ENCODE assay signal across 8 mouse cellular contexts in genomic region chr7:80587684-80588083, GRCm38 (mm10). TPM values are rescaled to one million over a fixed set of nuclear protein-coding genes. Genes with fewer than 3 reads are reported as not detected.
DNase-seq lines count a peak whose midpoint lies in the region; ATAC-seq lines count a peak whose summit lies in the region.

No protein-coding gene starts in this region.

- intact Hi-C loops in heart, postnatal 25 days (cut with DNase I), result loop anchor here (2.0 kb wide), 1 partner anchor 99 kb away; no protein-coding TSS in a partner anchor
- intact Hi-C loops in left cerebral cortex, postnatal 14 days (cut with DNase I), result no loop called here

- H3K27me3 ChIP-seq in heart, embryonic 11.5 days (ENCODE audit: control insufficient read depth, insufficient read depth, low read length), result no peaks in the 10 kb centered on the region

- peak overlapping the region; percentile 15; the same call in 1 of the 2 replicates for H3K27ac ChIP-seq in heart, embryonic 11.5 days (ENCODE audit: low read depth, low read length)

- 24% methylated on average over 10 of the region's 10 CpGs for WGBS in heart, embryonic 11.5 days (ENCODE audit: insufficient replicate concordance)

- peak overlapping the region; percentile 26 for H3K4me3 ChIP-seq in heart, embryonic 11.5 days (ENCODE audit: low read depth, low read length)

- H3K36me3 ChIP-seq in heart, embryonic 11.5 days (ENCODE audit: control insufficient read depth, insufficient read depth, low read length), result peaks cover 21% of the 10 kb centered on the region

- DNase-seq in heart, adult 18-20 months, result peak; percentile 41 to 59
- DNase-seq in heart, postnatal 25 days (ENCODE audit: low spot score), result no peak
- DNase-seq in kidney, postnatal 36 days, result peak; percentile 31 to 34
- DNase-seq in retina, embryonic 14.5 days (ENCODE audit: low spot score), result peak; percentile 21
- DNase-seq in c-Kit-positive CD71-positive TER-119-positive erythroid progenitor cells, embryonic 14.5 days (ENCODE audit: low spot score), result no peak
- no peak for DNase-seq in layer of hippocampus, adult 18-20 months (ENCODE audit: low spot score in 2 of 2)
- DNase-seq in left cerebral cortex, postnatal 14 days (ENCODE audit: low spot score in 2 of 2), result no peak

- H3K4me2 ChIP-seq in heart, embryonic 11.5 days, result peak overlapping the region; percentile 60

- H3K4me1 ChIP-seq in heart, embryonic 11.5 days (ENCODE audit: control insufficient read depth, insufficient read depth, low read length), result peaks cover 14% of the 10 kb centered on the region

- peak overlapping the region; percentile 46 for H3K9ac ChIP-seq in heart, embryonic 11.5 days (ENCODE audit: low read depth, low read length)

- H3K9me3 ChIP-seq in heart, embryonic 11.5 days (replicated peaks; ENCODE audit: control insufficient read depth, low read length), result no peaks in the 10 kb centered on the region

- 0 out of 2 replicates have a peak, but pooled peaks have one; percentile 11 for ATAC-seq in heart, embryonic 11.5 days (replicated peaks; ENCODE audit: insufficient number of reproducible peaks, low FRiP score, low TSS enrichment)

RNA-seq across cellular contexts. Expression of gene Blm, which starts 52.8 kb away (rescaled TPM):
- 1 to 10 TPM in 1 of 2 experiments, under 1 TPM in 1; 0.94 to 1.3 TPM for total RNA-seq in heart, adult 18-20 months (2021)
- total RNA-seq in heart, postnatal 25 days (2021), result 1 to 10 TPM; 1.5 to 2.0 TPM
- polyA plus RNA-seq in heart, embryonic 11.5 days (2014; fragmentation: Nextera tagmentation; extraction: Ambion mirVana), result 27.7 and 28.2 TPM in 2 replicates
- total RNA-seq in layer of hippocampus, adult 18-20 months (2021), result 1 to 10 TPM; 3.0 to 3.2 TPM
- 1 to 10 TPM; 3.9 to 5.2 TPM for total RNA-seq in left cerebral cortex, postnatal 14 days (2021)

Comparison
In these comparisons a context has a peak if more than half of its experiments do, and no peak if none do; other contexts are left out.
1. DNase-seq: peak in heart, adult 18-20 months (2 of 2), kidney, postnatal 36 days (2 of 2) and retina, embryonic 14.5 days (single experiment); none in heart, postnatal 25 days (single experiment), c-Kit-positive CD71-positive TER-119-positive erythroid progenitor cells, embryonic 14.5 days (single experiment), layer of hippocampus, adult 18-20 months (0 of 2) and left cerebral cortex, postnatal 14 days (0 of 2).